Mouse (Mus musculus) T-helper 17 cell (primary cell): ENCODE results near the gene Itga7.
"Not testable (repeated sequence)": the region's sequence is repeated elsewhere in the genome, so short reads cannot be mapped to it uniquely, and the experiment has no call there.

ENCODE experiments used
- in situ Hi-C, 2 experiments: fragments of 300-600 bp; cut with MboI, MseI; formaldehyde crosslinking; loops; 1 replicate in 1 of 2; 2 replicates in 1 of 2; pipeline ENCODE4 v1.15.1; 2025; ENCODE audit warnings: high pct_unique_total_duplicates in 2 of 2

Gene Itga7

GRCm38 (mm10) chr10:128977522-128978114, 44.0 kb downstream of the Itga7 start:
- in situ Hi-C loops, result no loop called here

GRCm38 (mm10) chr10:128980644-128981365, 47.2 kb downstream of the Itga7 start:
- in situ Hi-C loops, result no loop called here

- in situ Hi-C loops, result not testable (repeated sequence)
Observed at GRCm38 (mm10) chr10:128989131-128989530, 55.5 kb downstream of the Itga7 start, which contains the start of gene Olfr9. Olfr9 (plus strand) TSS chr10:128989431.

- in situ Hi-C loops, result not testable (repeated sequence)
Observed at GRCm38 (mm10) chr10:128990129-128990850, 56.7 kb downstream of the Itga7 start.

DNA sequence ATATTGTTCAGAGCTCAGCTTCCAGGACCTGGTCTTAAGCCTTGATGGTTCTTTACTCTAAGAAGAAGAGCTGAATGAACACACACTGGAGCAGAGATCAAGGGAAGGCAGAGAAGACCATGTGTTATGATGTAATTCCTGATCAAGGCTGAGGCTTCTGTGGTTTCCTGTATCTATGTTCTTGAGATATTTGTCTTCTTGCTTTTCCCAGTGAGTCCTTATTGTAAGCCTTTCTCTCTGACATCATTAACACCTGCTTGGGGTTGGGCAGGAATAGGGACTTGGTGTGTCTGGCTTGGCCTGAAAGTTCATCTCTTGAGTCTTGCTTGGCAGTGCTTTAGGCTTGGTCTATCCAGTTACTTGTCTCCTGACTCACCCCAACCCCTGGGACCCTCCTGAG, 57.4 kb downstream of the Itga7 start:
- in situ Hi-C loops, result no loop called here

DNA sequence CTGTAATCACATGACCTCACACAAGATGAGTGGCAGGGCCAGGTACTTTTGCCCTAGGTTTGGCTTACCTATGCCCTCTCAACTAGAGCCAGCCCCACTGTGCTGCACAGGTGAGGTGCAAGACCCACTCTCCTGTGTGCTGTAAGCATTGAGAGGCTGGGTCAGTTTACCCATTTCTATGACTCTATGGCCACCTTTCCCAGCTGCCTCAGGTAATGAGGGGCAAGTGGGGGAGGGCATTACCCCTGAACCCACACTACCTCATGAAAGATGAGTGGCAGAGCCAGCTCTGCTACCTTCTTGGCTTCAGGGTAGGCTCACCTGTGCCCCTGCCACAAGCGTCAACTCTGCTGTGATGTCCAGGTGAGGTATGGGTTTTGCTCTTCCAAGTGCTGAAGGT, 62.2 kb downstream of the Itga7 start:
- in situ Hi-C loops, result no loop called here

DNA sequence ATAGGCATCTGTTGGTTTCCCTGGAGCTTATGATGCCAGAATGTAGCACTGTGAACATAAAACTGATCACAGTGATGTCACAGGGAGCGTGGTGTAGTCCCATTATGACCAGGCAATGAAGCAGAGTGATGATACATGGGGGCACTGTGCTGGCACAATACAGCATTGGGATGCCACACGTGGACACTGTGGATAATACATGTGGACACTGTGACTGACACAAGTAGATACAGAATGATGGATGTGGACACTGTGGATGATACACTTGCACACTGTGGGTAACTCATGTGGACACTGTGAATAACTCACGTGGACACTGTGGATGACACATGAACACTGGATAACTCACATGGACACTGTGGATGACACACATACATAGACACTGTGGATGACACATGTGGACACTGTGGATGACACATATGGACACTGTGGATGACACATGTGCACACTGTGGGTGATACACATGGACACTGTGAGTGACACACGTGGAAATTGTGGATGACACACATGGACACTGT, 63.0 kb downstream of the Itga7 start:
- in situ Hi-C loops, result no loop called here

DNA sequence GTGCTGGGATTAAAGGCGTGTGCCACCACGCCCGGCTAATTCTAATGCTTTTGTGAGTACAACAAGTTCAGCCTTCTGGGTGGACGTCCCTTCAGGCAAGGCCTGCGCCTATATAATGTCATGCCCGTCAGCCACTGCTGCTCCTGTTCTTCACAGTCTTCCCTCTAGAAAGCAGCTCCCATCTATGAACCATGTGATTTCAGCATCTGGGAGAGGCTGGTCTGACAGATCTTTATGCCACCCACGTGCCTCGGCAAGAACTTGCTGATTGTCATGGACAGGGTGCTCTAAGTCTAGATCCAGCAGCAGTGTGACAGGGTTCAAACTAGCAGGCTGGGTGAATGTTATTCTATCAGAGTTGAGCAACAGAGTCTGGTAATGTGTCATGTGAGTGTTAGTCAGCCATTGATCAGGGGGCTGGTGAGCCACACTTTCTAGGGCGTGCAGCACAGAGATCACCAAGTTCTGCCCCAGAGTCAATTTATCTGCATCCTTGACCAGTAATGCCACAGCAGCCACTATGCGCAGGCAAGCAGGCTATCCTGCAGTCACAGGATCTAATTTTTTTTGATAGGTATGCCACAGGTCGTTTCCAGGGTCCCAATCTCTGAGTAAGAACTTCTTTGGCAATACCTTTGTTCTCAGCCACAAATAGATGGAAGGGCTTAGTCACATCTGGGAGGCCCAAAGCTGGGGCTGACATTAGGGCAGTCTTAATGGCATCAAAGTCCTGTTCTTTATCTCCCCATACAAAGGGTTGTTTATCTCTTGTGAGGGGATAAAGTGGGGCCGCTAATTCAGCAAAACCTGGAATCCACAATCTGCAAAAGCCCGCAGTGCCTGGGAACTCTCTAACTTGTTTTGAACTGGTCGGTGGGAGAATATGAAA, 70.7 kb downstream of the Itga7 start:
- in situ Hi-C loops, result no loop called here
